Mouse (Mus musculus): ENCODE results near the gene Gmds. TPM values are rescaled to one million over a fixed set of nuclear protein-coding genes. Genes with fewer than 3 reads are reported as not detected.

Gene Gmds
- polyA plus RNA-seq, 1 experiment from 2014 or later: 29.2 TPM

GRCm38 (mm10) chr13:31909031-31909430 lies 429.5 kb downstream of the Gmds start:
- DNase-seq: no peak
- Histone ChIP-seq H3K9ac (no peak overlapping the region), H3K36me3 (ENCODE audit: insufficient read depth) (no peaks in the 10 kb centered on the region), H3K9me3 (ENCODE audit: low read depth, low read length) (no peaks in the 10 kb centered on the region), H3K4me1 (ENCODE audit: insufficient read depth) (no peaks in the 10 kb centered on the region), H3K27ac (ENCODE audit: low read depth) (no peak overlapping the region), H3K27me3 (ENCODE audit: insufficient read depth, low read length) (0 out of 2 replicates have a peak, but pooled peaks cover 4% of the 10 kb centered on the region), H3K4me2 (no peak overlapping the region), H3K4me3 (ENCODE audit: low read depth, low read length) (no peak overlapping the region)
- WGBS: 65% methylated on average over 3 of the region's 3 CpGs
- no peak for ATAC-seq (ENCODE audit: insufficient read depth)
- no peak for TF ChIP-seq CTCF (IDR thresholded peaks at IDR 0.05; ENCODE audit: low read depth)

GRCm38 (mm10) chr13:31906514-31906913 lies 432.0 kb downstream of the Gmds start:
- H3K27me3 ChIP-seq (ENCODE audit: insufficient read depth, low read length): 0 out of 2 replicates have a peak, but pooled peaks cover 4% of the 10 kb centered on the region
- no peak for TF ChIP-seq CTCF (IDR thresholded peaks at IDR 0.05; ENCODE audit: low read depth)
- no peak overlapping the region for H3K4me2 ChIP-seq
- no peak overlapping the region for H3K27ac ChIP-seq (ENCODE audit: low read depth)
- no peak for DNase-seq
- no peak overlapping the region for H3K9ac ChIP-seq
- H3K4me1 ChIP-seq (ENCODE audit: insufficient read depth): no peaks in the 10 kb centered on the region
- H3K4me3 ChIP-seq (ENCODE audit: low read depth, low read length): no peak overlapping the region
- 90% methylated on average over 1 of the region's 1 CpGs for WGBS
- H3K36me3 ChIP-seq (ENCODE audit: insufficient read depth): no peaks in the 10 kb centered on the region
- ATAC-seq (ENCODE audit: insufficient read depth): no peak
- H3K9me3 ChIP-seq (ENCODE audit: low read depth, low read length): no peaks in the 10 kb centered on the region

GRCm38 (mm10) chr13:31900191-31900590 lies 438.3 kb downstream of the Gmds start:
- ATAC-seq (ENCODE audit: insufficient read depth) (no peak), DNase-seq (no peak)
- Histone ChIP-seq H3K4me1 (ENCODE audit: insufficient read depth) (no peaks in the 10 kb centered on the region), H3K36me3 (ENCODE audit: insufficient read depth) (no peaks in the 10 kb centered on the region), H3K27me3 (ENCODE audit: insufficient read depth, low read length) (no peaks in the 10 kb centered on the region), H3K27ac (ENCODE audit: low read depth) (no peak overlapping the region), H3K9ac (no peak overlapping the region), H3K9me3 (ENCODE audit: low read depth, low read length) (no peaks in the 10 kb centered on the region), H3K4me3 (ENCODE audit: low read depth, low read length) (no peak overlapping the region), H3K4me2 (no peak overlapping the region)
- 76% methylated on average over 3 of the region's 3 CpGs for WGBS
- TF ChIP-seq CTCF (IDR thresholded peaks at IDR 0.05; ENCODE audit: low read depth): no peak

- no peak for ATAC-seq (ENCODE audit: insufficient read depth)
These were observed 439.1 kb downstream of the Gmds start for GRCm38 (mm10) chr13:31899392-31899791.

GRCm38 (mm10) chr13:31897493-31897892 lies 441.0 kb downstream of the Gmds start:
- no peak for TF ChIP-seq CTCF (IDR thresholded peaks at IDR 0.05; ENCODE audit: low read depth)
- H3K36me3 ChIP-seq (ENCODE audit: insufficient read depth): no peaks in the 10 kb centered on the region
- H3K27ac ChIP-seq (ENCODE audit: low read depth): no peak overlapping the region
- ATAC-seq (ENCODE audit: insufficient read depth) (no peak), DNase-seq (no peak)
- H3K4me1 ChIP-seq (ENCODE audit: insufficient read depth): no peaks in the 10 kb centered on the region
- no peak overlapping the region for H3K4me3 ChIP-seq (ENCODE audit: low read depth, low read length)
- no peak overlapping the region for H3K9ac ChIP-seq
- WGBS: 88% methylated on average over 4 of the region's 4 CpGs
- no peaks in the 10 kb centered on the region for H3K9me3 ChIP-seq (ENCODE audit: low read depth, low read length)
- H3K27me3 ChIP-seq (ENCODE audit: insufficient read depth, low read length): no peaks in the 10 kb centered on the region
- H3K4me2 ChIP-seq: no peak overlapping the region

More at GRCm38 (mm10) chr13:31899392-31899791, 439.1 kb downstream of the Gmds start:
- Histone ChIP-seq H3K4me2 (no peak overlapping the region), H3K4me3 (ENCODE audit: low read depth, low read length) (no peak overlapping the region), H3K27ac (ENCODE audit: low read depth) (no peak overlapping the region), H3K9me3 (ENCODE audit: low read depth, low read length) (no peaks in the 10 kb centered on the region), H3K36me3 (ENCODE audit: insufficient read depth) (no peaks in the 10 kb centered on the region), H3K4me1 (ENCODE audit: insufficient read depth) (no peaks in the 10 kb centered on the region), H3K9ac (no peak overlapping the region), H3K27me3 (ENCODE audit: insufficient read depth, low read length) (no peaks in the 10 kb centered on the region)
- WGBS: 70% methylated on average over 5 of the region's 5 CpGs
- TF ChIP-seq CTCF (IDR thresholded peaks at IDR 0.05; ENCODE audit: low read depth): no peak
- no peak for DNase-seq

GRCm38 (mm10) chr13:31894511-31894910 lies 444.0 kb downstream of the Gmds start:
- H3K9ac ChIP-seq: no peak overlapping the region
- DNase-seq: no peak
- H3K36me3 ChIP-seq (ENCODE audit: insufficient read depth): no peaks in the 10 kb centered on the region
- ATAC-seq (ENCODE audit: insufficient read depth): no peak
- no peak for TF ChIP-seq CTCF (IDR thresholded peaks at IDR 0.05; ENCODE audit: low read depth)
- H3K27me3 ChIP-seq (ENCODE audit: insufficient read depth, low read length): no peaks in the 10 kb centered on the region
- no peaks in the 10 kb centered on the region for H3K9me3 ChIP-seq (ENCODE audit: low read depth, low read length)
- no peaks in the 10 kb centered on the region for H3K4me1 ChIP-seq (ENCODE audit: insufficient read depth)
- 75% methylated on average over 3 of the region's 3 CpGs for WGBS
- H3K4me2 ChIP-seq: no peak overlapping the region
- no peak overlapping the region for H3K4me3 ChIP-seq (ENCODE audit: low read depth, low read length)
- H3K27ac ChIP-seq (ENCODE audit: low read depth): no peak overlapping the region

DNA sequence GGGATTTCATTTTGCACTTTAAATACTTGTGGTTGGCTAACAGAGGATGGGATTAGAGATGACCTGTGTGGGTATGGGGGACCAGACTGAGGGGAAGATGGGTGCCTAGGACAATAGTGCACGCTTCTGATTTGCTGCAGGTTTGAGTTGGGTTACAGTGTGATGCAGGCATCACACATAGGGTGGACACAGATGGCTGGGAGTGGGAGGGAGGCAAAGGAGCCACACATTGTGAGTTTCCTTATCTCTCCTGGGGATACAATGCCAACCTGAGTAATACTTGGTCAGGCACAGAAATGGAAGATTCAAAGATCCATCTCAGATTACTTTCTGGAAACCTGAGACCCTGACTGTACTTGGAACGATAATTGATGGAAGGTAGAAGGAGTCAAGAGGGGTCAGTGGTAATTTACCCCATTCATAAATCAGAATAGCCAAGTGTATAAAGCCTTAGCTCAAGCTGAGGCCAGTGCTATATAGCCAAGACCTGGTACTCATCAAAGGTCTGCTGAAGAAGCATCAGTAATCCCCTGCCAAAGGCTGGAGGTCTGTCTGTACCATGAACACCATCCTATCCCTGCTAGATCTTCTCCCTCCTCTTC lies 445.5 kb downstream of the Gmds start:
- Histone ChIP-seq H3K9ac (no peak overlapping the region), H3K27ac (ENCODE audit: low read depth) (no peak overlapping the region), H3K4me1 (ENCODE audit: insufficient read depth) (no peaks in the 10 kb centered on the region), H3K36me3 (ENCODE audit: insufficient read depth) (no peaks in the 10 kb centered on the region), H3K27me3 (ENCODE audit: insufficient read depth, low read length) (no peaks in the 10 kb centered on the region), H3K4me2 (no peak overlapping the region), H3K4me3 (ENCODE audit: low read depth, low read length) (no peak overlapping the region), H3K9me3 (ENCODE audit: low read depth, low read length) (no peaks in the 10 kb centered on the region)
- ATAC-seq (ENCODE audit: insufficient read depth) (no peak), DNase-seq (no peak)
- TF ChIP-seq CTCF (IDR thresholded peaks at IDR 0.05; ENCODE audit: low read depth): no peak
- WGBS: 53% methylated on average over 2 of the region's 2 CpGs
